In genomic region chr2:26061018-26061666, GRCm38 (mm10) we compare ENCODE assay signal across 9 mouse cellular contexts. TPM values are rescaled to one million over a fixed set of nuclear protein-coding genes. Genes with fewer than 3 reads are reported as not detected.
A peak's percentile ranks its signal among the peaks of the same experiment; 100 is the strongest.
DNase-seq lines count a peak whose midpoint lies in the region; ATAC-seq and TF ChIP-seq lines count a peak whose summit lies in the region.
"Had no signal": no experiment of that assay in that cellular context is flagged by ENCODE, and none has a peak within 500 bp of the region (broad histone marks: within the 10 kb centered on the region; RNA-seq: fewer than 3 reads in every experiment).

No protein-coding gene starts in this region.

- no peaks in the 10 kb centered on the region for H3K9me3 ChIP-seq in liver, embryonic 14.5 days (ENCODE audit: control insufficient read depth, low read length)
- H3K9me3 ChIP-seq in intestine, embryonic 15.5 days = no peaks in the 10 kb centered on the region

- no peak overlapping the region for H3K9ac ChIP-seq in liver, embryonic 14.5 days (replicated peaks)
- H3K9ac ChIP-seq in intestine, embryonic 15.5 days = no peak overlapping the region

- no peak for TF ChIP-seq CTCF in liver, embryonic 14.5 days (IDR thresholded peaks at IDR 0.05; ENCODE audit: low read depth)

- H3K4me2 ChIP-seq in liver, embryonic 14.5 days (ENCODE audit: low read depth) = no peak overlapping the region
- H3K4me2 ChIP-seq in intestine, embryonic 15.5 days (replicated peaks) = no peak overlapping the region

- H3K36me3 ChIP-seq in liver, embryonic 14.5 days (replicated peaks; ENCODE audit: control insufficient read depth, insufficient read depth, low read depth) = no peaks in the 10 kb centered on the region
- peaks cover 4% of the 10 kb centered on the region; the same call in 1 of the 2 replicates for H3K36me3 ChIP-seq in intestine, embryonic 15.5 days

- no peaks in the 10 kb centered on the region for H3K27me3 ChIP-seq in liver, embryonic 14.5 days (ENCODE audit: control insufficient read depth, insufficient read depth, low read length)
- no peaks in the 10 kb centered on the region for H3K27me3 ChIP-seq in intestine, embryonic 15.5 days (replicated peaks)

- peak; percentile 26 to 27 for DNase-seq in layer of hippocampus, postnatal 36 days
- no peak for DNase-seq in layer of hippocampus, adult 11-12 months (ENCODE audit: low spot score)
- peak in 1 of 3 experiments; percentile 48 for DNase-seq in liver, embryonic 14.5 days (ENCODE audit: low read depth in 3 of 3, low spot score in 3 of 3)
- DNase-seq in spleen, postnatal 36 days (ENCODE audit: low spot score in 2 of 2) = peak; percentile 42 to 45
- DNase-seq in heart, adult 8-10 months (ENCODE audit: low spot score) = no peak
- no peak for DNase-seq in urinary bladder, postnatal 10 days (ENCODE audit: low spot score)
- DNase-seq: thymus, adult 2 months had no signal

- TF ChIP-seq EP300 in liver, embryonic 14.5 days (IDR thresholded peaks at IDR 0.05; ENCODE audit: low read depth) = no peak

- peak; percentile 91 for ATAC-seq in erythroid progenitor cell, adult 5-6 weeks (replicated peaks; ENCODE audit: low FRiP score, poor library complexity, severe bottlenecking)
- peak; percentile 78 for ATAC-seq in liver, embryonic 14.5 days (ENCODE audit: insufficient read depth)
- ATAC-seq in intestine, embryonic 15.5 days = no peak

- WGBS in liver, embryonic 14.5 days (ENCODE audit: insufficient replicate concordance) = 60% methylated on average over 21 of the region's 21 CpGs
- 71% methylated on average over 21 of the region's 21 CpGs for WGBS in intestine, embryonic 15.5 days

- no peak overlapping the region; the same call in none of the 2 replicates for H3K27ac ChIP-seq in liver, embryonic 14.5 days
- H3K27ac ChIP-seq in intestine, embryonic 15.5 days = no peak overlapping the region

- no peak overlapping the region for H3K4me3 ChIP-seq in liver, embryonic 14.5 days (ENCODE audit: insufficient read depth in 1 of 2, low read depth in 2 of 2, low read length in 2 of 2)
- H3K4me3 ChIP-seq in intestine, embryonic 15.5 days (replicated peaks) = no peak overlapping the region

- peaks cover 27 to 32% of the 10 kb centered on the region in 2 experiments for H3K4me1 ChIP-seq in liver, embryonic 14.5 days (replicated peaks; ENCODE audit: control insufficient read depth in 2 of 2, insufficient read depth in 2 of 2, low read length in 1 of 2)
- no peaks in the 10 kb centered on the region for H3K4me1 ChIP-seq in intestine, embryonic 15.5 days (replicated peaks)

RNA-seq across cellular contexts. Expression of gene Ubac1, which starts 39.6 kb away (rescaled TPM):
- total RNA-seq in layer of hippocampus, postnatal 36 days (2021) = 10 to 100 TPM; 57.7 to 59.0 TPM
- total RNA-seq in erythroid progenitor cell, adult 5-6 weeks (2015; ENCODE audit: low replicate concordance) = 1,305 and 1,318 TPM in 2 replicates
- total RNA-seq in erythroid progenitor cell, adult 5-6 weeks (2017; ENCODE audit: low replicate concordance) = 1,008 and 1,122 TPM in 2 replicates
- polyA plus RNA-seq in liver, embryonic 14.5 days (2012; rRNA removed) = 259 and 320 TPM in 2 replicates
- 504 and 526 TPM in 2 replicates for polyA plus RNA-seq in liver, embryonic 14.5 days (2014; fragmentation: Nextera tagmentation; extraction: Ambion mirVana)
- total RNA-seq in heart, adult 8-10 months (2022) = 10 to 100 TPM; 80.7 to 88.9 (median 87.8) TPM
- 82.2 and 84.1 TPM in 2 replicates for polyA plus RNA-seq in intestine, embryonic 15.5 days (2015; fragmentation: Nextera tagmentation; extraction: Ambion mirVana)

Comparison
In these comparisons a context has a peak if more than half of its experiments do, and no peak if none do; other contexts are left out.
1. DNase-seq: peak in layer of hippocampus, postnatal 36 days (2 of 2) and spleen, postnatal 36 days (2 of 2); none in layer of hippocampus, adult 11-12 months (single experiment), heart, adult 8-10 months (single experiment) and urinary bladder, postnatal 10 days (single experiment).
2. RNA of gene Ubac1, which starts 39.6 kb away (total RNA-seq): 1,008 to 1,318 TPM in erythroid progenitor cell, adult 5-6 weeks; 80.7 to 88.9 TPM in heart, adult 8-10 months and 57.7 to 59.0 TPM in layer of hippocampus, postnatal 36 days; every median in the first group is over 10 times any median in the second.